Mouse (Mus musculus): ENCODE results near the gene Fmo4. TPM values are rescaled to one million over a fixed set of nuclear protein-coding genes. Genes with fewer than 3 reads are reported as not detected.

The Fmo4 gene
- polyA plus RNA-seq, 2 experiments, result 2.0 to 2.2 TPM

GRCm38 (mm10) chr1:162857766-162858747, 44.3 kb upstream of the Fmo4 start:
- H3K4me1 ChIP-seq (replicated peaks; ENCODE audit: control insufficient read depth in 2 of 2, insufficient read depth in 2 of 2, low read length in 1 of 2), result peaks cover 0 to 9% of the 10 kb centered on the region in 2 experiments; a peak in 2 of 4 replicates
- H3K4me2 ChIP-seq (ENCODE audit: low read depth), result no peak overlapping the region
- no peak for DNase-seq (ENCODE audit: low read depth in 3 of 3, low spot score in 3 of 3)
- no peaks in the 10 kb centered on the region for H3K27me3 ChIP-seq (ENCODE audit: control insufficient read depth, insufficient read depth, low read length)
- no peak overlapping the region for H3K4me3 ChIP-seq (ENCODE audit: insufficient read depth in 1 of 2, low read depth in 2 of 2, low read length in 2 of 2)
- H3K27ac ChIP-seq, result no peak overlapping the region
- no peak overlapping the region for H3K9ac ChIP-seq (replicated peaks)
- TF ChIP-seq EP300 (IDR thresholded peaks at IDR 0.05; ENCODE audit: low read depth) (no peak), CTCF (IDR thresholded peaks at IDR 0.05; ENCODE audit: low read depth) (no peak)
- WGBS (ENCODE audit: insufficient replicate concordance), result 69% methylated on average over 17 of the region's 18 CpGs
- no peak for ATAC-seq (ENCODE audit: insufficient read depth)
- no peaks in the 10 kb centered on the region for H3K9me3 ChIP-seq (ENCODE audit: control insufficient read depth, low read length)
- no peaks in the 10 kb centered on the region for H3K36me3 ChIP-seq (replicated peaks; ENCODE audit: control insufficient read depth, insufficient read depth, low read depth)

- Histone ChIP-seq H3K27ac (no peak overlapping the region), H3K4me2 (ENCODE audit: low read depth) (no peak overlapping the region), H3K4me1 (replicated peaks; ENCODE audit: control insufficient read depth in 2 of 2, insufficient read depth in 2 of 2, low read length in 1 of 2) (peaks cover 0 to 9% of the 10 kb centered on the region in 2 experiments; a peak in 2 of 4 replicates), H3K9ac (replicated peaks) (no peak overlapping the region), H3K27me3 (ENCODE audit: control insufficient read depth, insufficient read depth, low read length) (no peaks in the 10 kb centered on the region), H3K4me3 (ENCODE audit: insufficient read depth in 1 of 2, low read depth in 2 of 2, low read length in 2 of 2) (no peak overlapping the region), H3K9me3 (ENCODE audit: control insufficient read depth, low read length) (no peaks in the 10 kb centered on the region), H3K36me3 (replicated peaks; ENCODE audit: control insufficient read depth, insufficient read depth, low read depth) (no peaks in the 10 kb centered on the region)
- no peak for TF ChIP-seq EP300 (IDR thresholded peaks at IDR 0.05; ENCODE audit: low read depth)
- TF ChIP-seq CTCF (IDR thresholded peaks at IDR 0.05; ENCODE audit: low read depth), result no peak
- 16% methylated on average over 3 of the region's 3 CpGs for WGBS (ENCODE audit: insufficient replicate concordance)
- ATAC-seq (ENCODE audit: insufficient read depth) (peak; percentile 72; the same call in 1 of the 2 replicates), DNase-seq (ENCODE audit: low read depth in 3 of 3, low spot score in 3 of 3) (peak in 1 of 3 experiments; percentile 16)
These were observed 40.2 kb upstream of the Fmo4 start for GRCm38 (mm10) chr1:162853812-162854482.

- Histone ChIP-seq H3K4me1 (replicated peaks; ENCODE audit: control insufficient read depth in 2 of 2, insufficient read depth in 2 of 2, low read length in 1 of 2) (no peaks in the 10 kb centered on the region; a peak in 1 of 4 replicates), H3K36me3 (replicated peaks; ENCODE audit: control insufficient read depth, insufficient read depth, low read depth) (no peaks in the 10 kb centered on the region), H3K27ac (no peak overlapping the region), H3K27me3 (ENCODE audit: control insufficient read depth, insufficient read depth, low read length) (no peaks in the 10 kb centered on the region), H3K4me2 (ENCODE audit: low read depth) (no peak overlapping the region), H3K9me3 (ENCODE audit: control insufficient read depth, low read length) (no peaks in the 10 kb centered on the region), H3K4me3 (ENCODE audit: insufficient read depth in 1 of 2, low read depth in 2 of 2, low read length in 2 of 2) (no peak overlapping the region), H3K9ac (replicated peaks) (no peak overlapping the region)
- TF ChIP-seq EP300 (IDR thresholded peaks at IDR 0.05; ENCODE audit: low read depth) (no peak), CTCF (IDR thresholded peaks at IDR 0.05; ENCODE audit: low read depth) (no peak)
- WGBS (ENCODE audit: insufficient replicate concordance), result 87% methylated on average over 6 of the region's 6 CpGs
- ATAC-seq (ENCODE audit: insufficient read depth) (no peak), DNase-seq (ENCODE audit: low read depth in 3 of 3, low spot score in 3 of 3) (no peak)
These were observed 33.8 kb upstream of the Fmo4 start for GRCm38 (mm10) chr1:162847554-162847953.

- Histone ChIP-seq H3K4me2 (ENCODE audit: low read depth) (no peak overlapping the region), H3K9ac (replicated peaks) (no peak overlapping the region), H3K36me3 (replicated peaks; ENCODE audit: control insufficient read depth, insufficient read depth, low read depth) (no peaks in the 10 kb centered on the region), H3K27ac (no peak overlapping the region), H3K27me3 (ENCODE audit: control insufficient read depth, insufficient read depth, low read length) (no peaks in the 10 kb centered on the region), H3K4me3 (ENCODE audit: insufficient read depth in 1 of 2, low read depth in 2 of 2, low read length in 2 of 2) (no peak overlapping the region), H3K9me3 (ENCODE audit: control insufficient read depth, low read length) (no peaks in the 10 kb centered on the region), H3K4me1 (replicated peaks; ENCODE audit: control insufficient read depth in 2 of 2, insufficient read depth in 2 of 2, low read length in 1 of 2) (no peaks in the 10 kb centered on the region)
- WGBS (ENCODE audit: insufficient replicate concordance), result 77% methylated on average over 9 of the region's 9 CpGs
- ATAC-seq (ENCODE audit: insufficient read depth) (no peak), DNase-seq (ENCODE audit: low read depth in 3 of 3, low spot score in 3 of 3) (no peak)
- TF ChIP-seq CTCF (IDR thresholded peaks at IDR 0.05; ENCODE audit: low read depth) (no peak), EP300 (IDR thresholded peaks at IDR 0.05; ENCODE audit: low read depth) (no peak)
These were observed 26.4 kb upstream of the Fmo4 start for GRCm38 (mm10) chr1:162840211-162840610.

DNA sequence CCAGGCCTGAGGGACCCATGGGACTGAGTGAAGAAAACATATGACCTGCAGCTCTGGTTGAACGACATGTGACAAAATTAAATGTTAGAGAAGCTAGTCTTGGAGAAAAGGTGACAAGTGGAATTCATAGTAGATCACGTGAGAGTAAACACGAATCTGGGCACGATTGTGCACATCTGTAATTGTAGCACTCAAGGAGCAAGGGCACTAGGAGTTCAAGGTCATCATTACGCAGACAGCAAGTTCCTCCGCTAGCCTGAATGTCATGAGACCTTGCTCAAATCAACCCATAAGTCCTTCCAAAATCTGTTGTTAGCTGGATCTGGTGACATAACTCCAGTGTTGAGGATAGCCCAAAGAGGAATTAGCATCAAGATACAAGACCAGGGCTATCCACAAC, 25.2 kb upstream of the Fmo4 start:
- H3K4me1 ChIP-seq (replicated peaks; ENCODE audit: control insufficient read depth in 2 of 2, insufficient read depth in 2 of 2, low read length in 1 of 2), result no peaks in the 10 kb centered on the region
- no peaks in the 10 kb centered on the region for H3K27me3 ChIP-seq (ENCODE audit: control insufficient read depth, insufficient read depth, low read length)
- no peak for TF ChIP-seq CTCF (IDR thresholded peaks at IDR 0.05; ENCODE audit: low read depth)
- TF ChIP-seq EP300 (IDR thresholded peaks at IDR 0.05; ENCODE audit: low read depth), result no peak
- H3K9ac ChIP-seq (replicated peaks), result no peak overlapping the region
- ATAC-seq (ENCODE audit: insufficient read depth) (no peak), DNase-seq (ENCODE audit: low read depth in 3 of 3, low spot score in 3 of 3) (no peak)
- no peaks in the 10 kb centered on the region for H3K9me3 ChIP-seq (ENCODE audit: control insufficient read depth, low read length)
- H3K36me3 ChIP-seq (replicated peaks; ENCODE audit: control insufficient read depth, insufficient read depth, low read depth), result no peaks in the 10 kb centered on the region
- 72% methylated on average over 6 of the region's 6 CpGs for WGBS (ENCODE audit: insufficient replicate concordance)
- no peak overlapping the region for H3K27ac ChIP-seq
- no peak overlapping the region for H3K4me3 ChIP-seq (ENCODE audit: insufficient read depth in 1 of 2, low read depth in 2 of 2, low read length in 2 of 2)
- no peak overlapping the region for H3K4me2 ChIP-seq (ENCODE audit: low read depth)
